Comparison of ENCODE assay signal across 18 mouse cellular contexts in the genomic region with DNA sequence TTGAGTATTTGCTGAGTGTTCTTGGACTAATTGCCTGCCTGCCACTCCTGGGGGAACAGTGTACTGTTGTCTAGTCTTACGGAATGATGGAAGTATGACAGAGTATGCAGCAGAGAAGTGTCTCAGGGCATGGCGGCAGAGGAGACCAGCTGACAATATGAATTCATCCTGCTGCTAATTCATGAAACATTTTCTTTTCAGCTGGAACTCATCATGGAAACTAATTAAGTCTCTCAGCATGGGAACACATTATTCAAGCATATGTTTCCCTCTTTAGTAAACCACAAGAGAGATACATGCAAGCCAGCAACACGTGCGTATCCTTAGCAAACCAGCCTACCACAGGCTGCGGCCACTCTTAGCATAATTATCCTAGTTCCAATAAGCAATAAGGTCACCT.
DNase-seq lines count a peak whose midpoint lies in the region; ATAC-seq and TF ChIP-seq lines count a peak whose summit lies in the region.
"Had no signal": no experiment of that assay in that cellular context is flagged by ENCODE, and none has a peak within 500 bp of the region (broad histone marks: within the 10 kb centered on the region; RNA-seq: fewer than 3 reads in every experiment).

No protein-coding gene starts in this region.

- peaks cover 8% of the 10 kb centered on the region; the same call in 1 of the 2 replicates for H3K36me3 ChIP-seq in embryonic facial prominence, embryonic 15.5 days
- H3K36me3 ChIP-seq in hindbrain, embryonic 14.5 days (replicated peaks; ENCODE audit: control insufficient read depth, insufficient read depth): no peaks in the 10 kb centered on the region
- H3K36me3 ChIP-seq in neural tube, embryonic 13.5 days: peaks cover 4% of the 10 kb centered on the region; the same call in 1 of the 2 replicates
- H3K36me3 ChIP-seq in kidney, embryonic 16.5 days (ENCODE audit: insufficient read depth, low read length): 0 out of 2 replicates have a peak, but pooled peaks cover 5% of the 10 kb centered on the region
- H3K36me3 ChIP-seq: intestine, embryonic 15.5 days; midbrain, embryonic 12.5 days; stomach, embryonic 15.5 days had no signal

- no peak overlapping the region for H3K4me2 ChIP-seq in embryonic facial prominence, embryonic 15.5 days (replicated peaks)
- no peak overlapping the region for H3K4me2 ChIP-seq in hindbrain, embryonic 14.5 days (replicated peaks)
- no peak overlapping the region for H3K4me2 ChIP-seq in neural tube, embryonic 13.5 days
- H3K4me2 ChIP-seq in kidney, embryonic 16.5 days (replicated peaks; ENCODE audit: low read depth, low read length): no peak overlapping the region
- H3K4me2 ChIP-seq: intestine, embryonic 15.5 days; limb, embryonic 13.5 days; midbrain, embryonic 12.5 days; stomach, embryonic 15.5 days had no signal

- H3K27ac ChIP-seq in embryonic facial prominence, embryonic 15.5 days (replicated peaks): peak overlapping the region; percentile 55; the same call in 1 of the 2 replicates
- no peak overlapping the region for H3K27ac ChIP-seq in hindbrain, embryonic 14.5 days
- H3K27ac ChIP-seq in neural tube, embryonic 13.5 days (replicated peaks): no peak overlapping the region
- no peak overlapping the region for H3K27ac ChIP-seq in kidney, embryonic 16.5 days (ENCODE audit: low read length)
- H3K27ac ChIP-seq: heart, adult 2 months; intestine, embryonic 15.5 days; limb, embryonic 13.5 days; midbrain, embryonic 12.5 days; stomach, embryonic 15.5 days had no signal

- H3K9me3 ChIP-seq in embryonic facial prominence, embryonic 15.5 days (replicated peaks): no peaks in the 10 kb centered on the region
- H3K9me3 ChIP-seq in hindbrain, embryonic 14.5 days (ENCODE audit: control insufficient read depth, low read length): no peaks in the 10 kb centered on the region
- no peaks in the 10 kb centered on the region for H3K9me3 ChIP-seq in neural tube, embryonic 13.5 days
- no peaks in the 10 kb centered on the region for H3K9me3 ChIP-seq in kidney, embryonic 16.5 days (ENCODE audit: low read length)
- H3K9me3 ChIP-seq: intestine, embryonic 15.5 days; limb, embryonic 13.5 days; midbrain, embryonic 12.5 days; stomach, embryonic 15.5 days had no signal

- peak; percentile 80 for ATAC-seq in embryonic facial prominence, embryonic 15.5 days (ENCODE audit: insufficient number of reproducible peaks, low FRiP score, low TSS enrichment, low read depth)
- ATAC-seq in hindbrain, embryonic 14.5 days (ENCODE audit: low FRiP score): peak; percentile 89
- peak; percentile 81 for ATAC-seq in neural tube, embryonic 13.5 days (ENCODE audit: low read depth)
- ATAC-seq in kidney, embryonic 16.5 days (ENCODE audit: low FRiP score, low TSS enrichment): no peak
- ATAC-seq: intestine, embryonic 15.5 days had no signal

- no peak for TF ChIP-seq POLR2A in lung, adult 2 months (IDR thresholded peaks at IDR 0.05; ENCODE audit: borderline replicate concordance, extremely low read depth, low read depth, low read length)

- 44% methylated on average over 5 of the region's 5 CpGs for WGBS in embryonic facial prominence, embryonic 15.5 days
- 35% methylated on average over 5 of the region's 5 CpGs for WGBS in hindbrain, embryonic 14.5 days
- WGBS in neural tube, embryonic 13.5 days: 49% methylated on average over 5 of the region's 5 CpGs
- WGBS in kidney, embryonic 16.5 days: 92% methylated on average over 5 of the region's 5 CpGs
- 79% methylated on average over 5 of the region's 5 CpGs for WGBS in lung, adult 2 months

- H3K4me1 ChIP-seq in embryonic facial prominence, embryonic 15.5 days: no peaks in the 10 kb centered on the region
- H3K4me1 ChIP-seq in hindbrain, embryonic 14.5 days (replicated peaks; ENCODE audit: control insufficient read depth, insufficient read depth, low read length): no peaks in the 10 kb centered on the region
- no peaks in the 10 kb centered on the region for H3K4me1 ChIP-seq in neural tube, embryonic 13.5 days (replicated peaks)
- H3K4me1 ChIP-seq in kidney, embryonic 16.5 days (ENCODE audit: insufficient read depth, low read length): no peaks in the 10 kb centered on the region
- H3K4me1 ChIP-seq in lung, adult 2 months (ENCODE audit: control insufficient read depth, insufficient read depth, low read length): no peaks in the 10 kb centered on the region
- H3K4me1 ChIP-seq: intestine, embryonic 15.5 days; limb, embryonic 13.5 days; midbrain, embryonic 12.5 days; stomach, embryonic 15.5 days had no signal

- TF ChIP-seq CTCF in lung, adult 2 months (IDR thresholded peaks at IDR 0.05; ENCODE audit: insufficient read depth, low read length): no peak

- H3K27me3 ChIP-seq in embryonic facial prominence, embryonic 15.5 days: no peaks in the 10 kb centered on the region
- no peaks in the 10 kb centered on the region for H3K27me3 ChIP-seq in hindbrain, embryonic 14.5 days (ENCODE audit: control insufficient read depth, insufficient read depth, low read length)
- no peaks in the 10 kb centered on the region for H3K27me3 ChIP-seq in neural tube, embryonic 13.5 days
- no peaks in the 10 kb centered on the region for H3K27me3 ChIP-seq in kidney, embryonic 16.5 days (ENCODE audit: insufficient read depth, low read length)
- H3K27me3 ChIP-seq: intestine, embryonic 15.5 days; limb, embryonic 13.5 days; midbrain, embryonic 12.5 days; stomach, embryonic 15.5 days had no signal

- no peak overlapping the region for H3K9ac ChIP-seq in embryonic facial prominence, embryonic 15.5 days
- no peak overlapping the region for H3K9ac ChIP-seq in hindbrain, embryonic 14.5 days
- H3K9ac ChIP-seq in neural tube, embryonic 13.5 days: no peak overlapping the region
- H3K9ac ChIP-seq in kidney, embryonic 16.5 days (replicated peaks; ENCODE audit: low read length): no peak overlapping the region
- H3K9ac ChIP-seq: intestine, embryonic 15.5 days; limb, embryonic 13.5 days; midbrain, embryonic 12.5 days; stomach, embryonic 15.5 days had no signal

- no peak overlapping the region for H3K4me3 ChIP-seq in embryonic facial prominence, embryonic 15.5 days (replicated peaks)
- no peak overlapping the region for H3K4me3 ChIP-seq in hindbrain, embryonic 14.5 days (replicated peaks; ENCODE audit: low read length)
- no peak overlapping the region for H3K4me3 ChIP-seq in neural tube, embryonic 13.5 days
- no peak overlapping the region for H3K4me3 ChIP-seq in kidney, embryonic 16.5 days (ENCODE audit: low read length)
- no peak overlapping the region for H3K4me3 ChIP-seq in lung, adult 2 months (replicated peaks; ENCODE audit: extremely low read depth, low read depth, low read length)
- H3K4me3 ChIP-seq: heart, adult 2 months; intestine, embryonic 15.5 days; limb, embryonic 13.5 days; midbrain, embryonic 12.5 days; stomach, embryonic 15.5 days had no signal

- peak; percentile 14 for DNase-seq in layer of hippocampus, adult 9-11 months
- DNase-seq in layer of hippocampus, postnatal 25 days (ENCODE audit: extremely low spot score in 1 of 2, low spot score in 1 of 2): no peak
- DNase-seq in hindbrain, embryonic 14.5 days (ENCODE audit: low spot score): peak; percentile 53
- no peak for DNase-seq in lung, adult 2 months
- no peak for DNase-seq in gastrocnemius, adult 18-20 months (ENCODE audit: low spot score)
- DNase-seq: adrenal gland, adult 2 months; cerebellum, postnatal 14 days; gastrocnemius, postnatal 10 days; heart, adult 2 months; kidney, postnatal 36 days; spleen, adult 18-20 months had no signal

Comparison
In these comparisons a context has a peak if more than half of its experiments do, and no peak if none do; other contexts are left out.
1. DNase-seq: peak in layer of hippocampus, adult 9-11 months (single experiment) and hindbrain, embryonic 14.5 days (single experiment); none in layer of hippocampus, postnatal 25 days (0 of 2), lung, adult 2 months (single experiment) and gastrocnemius, adult 18-20 months (single experiment).